8 mouse cellular contexts compared by ENCODE assay signal in the genomic region with DNA sequence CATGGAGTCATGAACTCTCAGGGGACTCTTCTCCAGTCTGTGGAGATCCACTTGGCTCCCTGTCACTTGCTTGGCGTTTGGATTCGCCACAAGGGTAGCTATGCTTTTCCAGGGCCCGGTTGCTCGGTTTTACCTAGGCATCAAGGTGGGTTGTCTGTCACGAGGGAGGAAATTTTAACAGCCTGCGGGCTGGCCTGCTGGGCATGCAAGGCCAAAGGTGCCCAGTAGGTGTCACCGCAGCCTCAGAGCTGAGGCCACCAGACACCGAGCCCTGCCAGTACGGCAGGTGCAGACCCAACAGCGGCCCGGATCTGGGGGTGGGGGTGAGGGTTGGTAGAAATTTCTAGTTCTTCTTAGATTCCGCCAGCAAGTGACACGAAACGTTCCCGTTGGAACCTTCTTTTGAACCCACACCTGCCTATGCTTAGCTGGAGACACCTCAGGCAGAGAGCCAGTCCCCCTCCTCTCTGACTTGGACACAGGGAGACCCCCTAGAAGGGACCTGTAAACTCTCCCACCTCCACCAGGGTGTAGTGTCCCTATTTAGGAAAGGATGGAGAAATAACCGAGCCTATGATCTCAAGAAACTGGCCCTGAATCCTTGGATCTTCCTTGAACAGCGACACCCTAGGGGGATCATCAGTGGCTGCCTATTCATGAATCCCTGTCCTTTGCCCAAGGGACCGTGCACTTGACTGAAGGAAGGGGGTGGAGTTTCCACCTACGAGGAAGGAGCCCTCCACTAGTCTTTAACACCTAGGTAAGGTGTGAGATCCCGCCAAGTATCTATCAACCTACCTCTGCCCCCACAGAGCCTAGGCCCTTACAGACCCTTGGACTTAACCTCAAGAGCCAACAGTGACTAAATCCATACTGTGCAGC. TPM values are rescaled to one million over a fixed set of nuclear protein-coding genes. Genes with fewer than 3 reads are reported as not detected.
DNase-seq lines count a peak whose midpoint lies in the region; ATAC-seq and TF ChIP-seq lines count a peak whose summit lies in the region.

No protein-coding gene starts in this region.

- H3ac ChIP-seq in myocyte (ENCODE audit: control insufficient read depth, insufficient read length) = no peak overlapping the region

- WGBS in heart, embryonic 10.5 days = 3% methylated on average over 20 of the region's 20 CpGs
- WGBS in liver, embryonic 11.5 days = 5% methylated on average over 20 of the region's 20 CpGs

- H3K79me2 ChIP-seq in myocyte (ENCODE audit: control insufficient read depth, insufficient read depth) = no peaks in the 10 kb centered on the region

- peak; percentile 32 for DNase-seq in 416B (ENCODE audit: low read depth)
- peak; percentile 65 to 89 for DNase-seq in adrenal gland, adult (ENCODE audit: inconsistent age in 2 of 2, low spot score in 1 of 2)
- peak; percentile 72 for DNase-seq in embryo, embryonic 9.5 days (ENCODE audit: extremely low spot score)
- peak; percentile 77 for DNase-seq in heart, embryonic 10.5 days (ENCODE audit: low spot score)
- peak; percentile 81 for DNase-seq in kidney, adult 9 months
- DNase-seq in liver, embryonic 11.5 days (ENCODE audit: low spot score) = peak; percentile 64
- peak; percentile 53 for DNase-seq in thymus, postnatal 14 days

- peaks cover 41% of the 10 kb centered on the region for H3K4me1 ChIP-seq in heart, embryonic 10.5 days
- peaks cover 2% of the 10 kb centered on the region; the same call in 1 of the 2 replicates for H3K4me1 ChIP-seq in liver, embryonic 11.5 days (replicated peaks; ENCODE audit: control insufficient read depth, insufficient read depth, low read length)

- no peak overlapping the region for H3K9ac ChIP-seq in liver, embryonic 11.5 days (ENCODE audit: low read depth, low read length)

- no peaks in the 10 kb centered on the region for H3K36me3 ChIP-seq in heart, embryonic 10.5 days
- H3K36me3 ChIP-seq in liver, embryonic 11.5 days (ENCODE audit: control insufficient read depth, insufficient read depth, low read length) = no peaks in the 10 kb centered on the region
- no peaks in the 10 kb centered on the region for H3K36me3 ChIP-seq in myocyte (ENCODE audit: control insufficient read depth, insufficient read depth)

- TF ChIP-seq POLR2A in myocyte (IDR thresholded peaks at IDR 0.05; ENCODE audit: insufficient read length, low read depth) = no peak

- no peaks in the 10 kb centered on the region for H3K9me3 ChIP-seq in heart, embryonic 10.5 days
- H3K9me3 ChIP-seq in liver, embryonic 11.5 days (ENCODE audit: control insufficient read depth, low read length) = no peaks in the 10 kb centered on the region

- H3K27me3 ChIP-seq in heart, embryonic 10.5 days (ENCODE audit: insufficient read depth, poor library complexity, severe bottlenecking) = peaks cover 99% of the 10 kb centered on the region
- peaks cover 84% of the 10 kb centered on the region for H3K27me3 ChIP-seq in liver, embryonic 11.5 days (replicated peaks; ENCODE audit: control insufficient read depth, insufficient read depth, low read length)
- peaks cover 87% of the 10 kb centered on the region for H3K27me3 ChIP-seq in myocyte (ENCODE audit: control insufficient read depth, insufficient read depth, insufficient read length)

- H3K4me3 ChIP-seq in heart, embryonic 10.5 days = peak overlapping the region; percentile 55
- peak overlapping the region; percentile 47 for H3K4me3 ChIP-seq in liver, embryonic 11.5 days (ENCODE audit: low read depth, low read length)
- H3K4me3 ChIP-seq in myocyte = no peak overlapping the region

- H3K4me2 ChIP-seq in liver, embryonic 11.5 days = peak overlapping the region; percentile 61
- no peak overlapping the region for H3K4me2 ChIP-seq in myocyte (ENCODE audit: low read depth)

- no peak; the same call in 1 of the 2 replicates for ATAC-seq in liver, embryonic 11.5 days (replicated peaks; ENCODE audit: low FRiP score)

- H3K27ac ChIP-seq in heart, embryonic 10.5 days = no peak overlapping the region
- H3K27ac ChIP-seq in liver, embryonic 11.5 days (ENCODE audit: low read depth, low read length) = no peak overlapping the region

TF ChIP-seq in myocyte, 11 proteins besides CTCF, POLR2A, EP300 and RAD21:
- TF ChIP-seq MAX (IDR thresholded peaks at IDR 0.05; ENCODE audit: low read depth) = no peak
- TF ChIP-seq USF1 (IDR thresholded peaks at IDR 0.05; ENCODE audit: low read depth) = no peak
- no peak for TF ChIP-seq CEBPB (IDR thresholded peaks at IDR 0.05; ENCODE audit: insufficient read depth, poor library complexity, severe bottlenecking)
- peak in 2 of 3 experiments; percentile 40 to 66 for TF ChIP-seq MYOD1 (IDR thresholded peaks at IDR 0.05; ENCODE audit: control insufficient read depth in 1 of 3, insufficient read length in 2 of 3, low read depth in 2 of 3)
- TF ChIP-seq POLR2AphosphoS2 (IDR thresholded peaks at IDR 0.05; ENCODE audit: insufficient read length, low read depth) = no peak
- no peak for TF ChIP-seq TCF12 (IDR thresholded peaks at IDR 0.05; ENCODE audit: insufficient read depth, poor library complexity, severe bottlenecking)
- TF ChIP-seq E2F4 (IDR thresholded peaks at IDR 0.05; ENCODE audit: insufficient read depth) = no peak
- TF ChIP-seq REST (IDR thresholded peaks at IDR 0.05; ENCODE audit: insufficient read depth, insufficient read length) = no peak
- peak in 2 of 3 experiments; percentile 14 to 54 for TF ChIP-seq MYOG (IDR thresholded peaks at IDR 0.05; ENCODE audit: control insufficient read depth in 1 of 3, insufficient read depth in 1 of 3, insufficient read length in 2 of 3, low read depth in 2 of 3)
- TF ChIP-seq SRF (IDR thresholded peaks at IDR 0.05; ENCODE audit: control insufficient read depth, insufficient read length, low read depth) = no peak
- TF ChIP-seq TCF3 (IDR thresholded peaks at IDR 0.05; ENCODE audit: insufficient read length, low read depth) = no peak

RNA-seq across cellular contexts. Expression of a gene that starts 2.4 kb away (rescaled TPM):
- polyA plus RNA-seq in heart, embryonic 10.5 days (2016; fragmentation: Nextera tagmentation; extraction: Ambion mirVana) = 0.11 and 0.75 TPM in 2 replicates
- polyA plus RNA-seq in liver, embryonic 11.5 days (2014; fragmentation: Nextera tagmentation; extraction: Ambion mirVana) = 2.2 and 2.7 TPM in 2 replicates
- 0.07 TPM for polyA plus RNA-seq in myocyte (2012; fragmentation: generic; extraction: Trizol)

RNA-seq across cellular contexts. Expression of a gene that starts 13.6 kb away (rescaled TPM):
- not detected in 2 replicates for polyA plus RNA-seq in heart, embryonic 10.5 days (2016; fragmentation: Nextera tagmentation; extraction: Ambion mirVana)
- not detected in 2 replicates for polyA plus RNA-seq in liver, embryonic 11.5 days (2014; fragmentation: Nextera tagmentation; extraction: Ambion mirVana)
- polyA plus RNA-seq in myocyte (2012; fragmentation: generic; extraction: Trizol) = not detected

RNA-seq across cellular contexts. Expression of a gene that starts 56.1 kb away (rescaled TPM):
- not detected in 2 replicates for polyA plus RNA-seq in heart, embryonic 10.5 days (2016; fragmentation: Nextera tagmentation; extraction: Ambion mirVana)
- not detected in 2 replicates for polyA plus RNA-seq in liver, embryonic 11.5 days (2014; fragmentation: Nextera tagmentation; extraction: Ambion mirVana)
- polyA plus RNA-seq in myocyte (2012; fragmentation: generic; extraction: Trizol) = not detected
